Mouse (Mus musculus) embryonic fibroblast, embryonic 13.5 days (primary cell): ENCODE results near the gene Trim10.

Source experiments
- CTCF ChIP-seq: IDR thresholded peaks from 2 replicates; pipeline ENCODE4 v1.5.1; 2011; ENCODE audit warnings: mild to moderate bottlenecking, control low read depth, low read length, moderate library complexity, borderline replicate concordance; ENCODE audit not compliant: insufficient read depth
- POLR2A ChIP-seq: IDR thresholded peaks from 2 replicates; pipeline ENCODE4 v1.6.1; 2011; ENCODE audit warnings: low read depth, mild to moderate bottlenecking, control low read depth, low read length, moderate library complexity

DNA sequence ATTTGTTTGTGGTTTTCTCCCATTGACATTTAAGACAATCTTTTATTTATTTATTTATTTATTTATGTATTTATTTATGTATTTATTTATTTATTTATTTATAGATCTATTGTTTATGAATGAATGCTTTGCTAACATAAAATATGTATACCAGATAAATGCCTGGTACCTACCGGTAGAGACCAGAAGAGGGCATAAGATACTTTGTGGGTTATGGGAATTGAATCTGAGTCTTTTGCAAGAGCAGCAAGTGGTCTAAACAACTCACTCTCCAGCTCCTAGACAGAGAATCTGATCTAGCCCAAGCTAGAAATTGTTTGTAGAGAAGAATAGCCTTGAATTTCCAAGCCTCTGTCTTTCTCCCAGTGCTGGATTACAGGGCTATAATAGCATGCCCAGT is 31.3 kb downstream of the Trim10 start:
- TF ChIP-seq POLR2A (no peak), CTCF (no peak)
